Mouse (Mus musculus): ENCODE measurements around the gene Myb.
A peak's percentile ranks its signal among the peaks of the same experiment; 100 is the strongest.
"Not testable (repeated sequence)": the region's sequence is repeated elsewhere in the genome, so short reads cannot be mapped to it uniquely, and the experiment has no call there.

The Myb gene

DNA sequence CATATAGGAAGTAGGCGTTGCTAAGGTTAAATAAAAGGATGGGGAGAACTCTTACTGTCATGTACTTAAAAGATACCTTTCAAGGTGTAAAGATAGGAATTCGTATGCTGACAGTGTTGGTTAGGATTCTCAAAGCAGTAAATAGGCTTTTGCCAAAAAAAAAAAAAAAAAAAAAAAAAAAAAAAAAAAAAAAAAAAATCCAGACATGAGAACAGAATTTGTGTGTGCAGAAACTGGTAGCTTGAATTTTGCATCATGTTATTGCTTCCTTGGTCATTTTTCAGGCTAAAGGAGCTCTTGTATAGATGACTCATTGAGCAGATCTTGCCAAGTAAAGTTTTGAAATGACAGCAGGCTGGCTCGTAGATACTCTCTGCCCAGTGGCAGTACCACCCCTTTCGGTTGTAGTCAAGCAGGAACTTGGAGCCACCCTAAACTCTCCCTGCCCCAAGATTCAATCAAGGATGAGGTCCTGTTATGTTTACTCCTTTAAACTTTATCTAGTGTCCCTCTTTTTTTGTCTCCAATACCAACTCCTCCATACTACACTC is 11.9 kb upstream of the Myb start:
- DNase-seq (ENCODE audit: low spot score in 2 of 2), result no peak

DNA sequence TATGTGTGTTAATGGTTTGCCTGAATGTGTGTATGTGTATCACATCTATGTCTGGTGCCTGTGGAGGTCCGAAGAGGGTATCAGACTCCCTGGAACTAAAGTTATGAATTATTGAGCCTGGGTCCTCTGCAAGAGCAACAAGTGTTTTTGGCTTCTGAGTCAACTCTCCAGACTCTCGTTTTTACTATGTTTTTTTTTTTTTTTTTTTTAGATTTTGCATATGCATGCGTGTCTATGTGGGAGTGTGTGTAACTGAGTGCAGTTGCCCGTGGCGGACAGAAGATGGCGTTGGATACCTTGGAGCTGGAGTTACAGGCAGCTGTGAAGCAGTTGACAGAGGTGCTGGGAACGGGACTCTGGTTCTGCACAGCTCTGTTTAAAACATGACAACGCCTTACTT is 7.7 kb upstream of the Myb start:
- no peak for DNase-seq (ENCODE audit: low spot score in 2 of 2)

DNA sequence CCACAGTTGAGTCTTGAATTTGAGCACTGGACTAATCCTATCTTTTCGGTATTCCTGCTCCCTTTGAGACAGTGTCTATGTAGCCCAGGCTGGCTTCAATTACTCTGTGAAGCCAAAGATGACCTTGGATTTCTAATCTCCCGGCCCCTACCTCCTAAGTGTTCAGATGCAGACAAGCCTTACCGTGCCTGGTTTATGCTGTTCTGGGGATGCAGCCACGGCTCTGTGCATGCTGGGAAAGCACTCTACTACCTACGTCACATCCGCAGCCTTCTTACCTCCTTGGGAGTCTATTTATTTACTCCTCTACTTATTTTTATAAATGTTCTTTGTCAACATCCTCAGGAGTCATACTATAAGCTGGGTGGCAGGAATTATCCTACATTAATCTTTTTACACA is 7.1 kb upstream of the Myb start:
- DNase-seq (ENCODE audit: low spot score in 2 of 2), result no peak

DNA sequence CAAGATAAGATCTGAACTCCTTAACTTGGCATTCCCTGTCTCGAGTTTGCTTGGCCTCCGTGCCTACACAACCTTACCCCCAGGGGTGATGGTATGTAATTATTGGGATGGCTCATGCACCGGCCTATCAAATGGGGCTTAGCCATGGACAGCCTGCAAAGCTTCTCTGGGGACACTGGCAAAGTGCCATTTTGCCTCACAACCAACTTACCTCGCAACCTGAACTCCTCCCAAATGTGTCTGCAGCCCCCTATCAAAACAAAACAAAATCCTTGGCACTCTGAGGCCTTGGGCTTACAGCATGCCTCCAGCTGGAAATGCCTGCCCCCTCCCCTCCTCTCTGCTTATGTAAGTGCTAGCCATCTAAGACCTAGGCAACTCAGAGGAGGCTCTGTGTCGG is 6.4 kb upstream of the Myb start:
- DNase-seq (ENCODE audit: low spot score in 2 of 2), result no peak

DNA sequence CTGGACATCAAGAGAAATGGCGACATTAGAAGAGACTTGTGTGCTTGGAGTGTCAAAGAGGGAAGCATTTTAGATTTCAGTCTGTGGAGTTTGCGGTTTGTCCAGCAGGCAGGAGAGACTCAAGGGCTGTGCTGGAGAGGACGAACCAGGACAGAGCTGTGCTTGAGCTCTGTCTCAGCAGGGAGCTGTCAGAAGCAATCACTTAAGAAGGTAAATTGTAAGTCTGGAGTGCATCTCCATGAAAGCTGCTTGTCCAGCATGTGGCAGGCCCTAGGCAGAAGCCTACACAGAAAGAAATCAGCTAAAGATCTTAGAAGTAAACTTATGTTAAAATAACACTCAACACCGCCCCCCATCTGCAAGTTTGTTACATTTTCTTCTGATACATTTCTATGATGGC is 4.6 kb upstream of the Myb start:
- no peak for DNase-seq (ENCODE audit: low spot score in 2 of 2)

DNA sequence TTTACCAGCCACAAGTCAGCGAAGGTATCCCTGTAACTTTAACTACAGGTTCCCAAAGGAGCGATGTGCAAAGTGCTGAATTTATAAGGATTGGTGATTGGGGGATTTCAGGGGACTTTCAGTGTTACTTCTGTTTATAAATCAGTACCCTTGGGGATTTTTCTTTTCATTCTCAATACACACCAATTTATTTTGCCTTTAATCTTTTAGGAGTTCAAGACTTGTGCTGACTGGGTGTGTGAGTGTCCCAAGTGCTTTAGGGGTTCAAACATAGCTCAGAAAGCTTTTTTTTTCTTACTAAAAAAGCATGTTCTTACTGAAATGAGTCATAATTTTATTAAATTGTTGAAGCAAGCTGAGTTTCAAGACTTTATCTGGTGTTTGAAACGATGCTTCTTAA is 1.3 kb upstream of the Myb start:
- no peak for DNase-seq (ENCODE audit: low spot score in 2 of 2)

DNA sequence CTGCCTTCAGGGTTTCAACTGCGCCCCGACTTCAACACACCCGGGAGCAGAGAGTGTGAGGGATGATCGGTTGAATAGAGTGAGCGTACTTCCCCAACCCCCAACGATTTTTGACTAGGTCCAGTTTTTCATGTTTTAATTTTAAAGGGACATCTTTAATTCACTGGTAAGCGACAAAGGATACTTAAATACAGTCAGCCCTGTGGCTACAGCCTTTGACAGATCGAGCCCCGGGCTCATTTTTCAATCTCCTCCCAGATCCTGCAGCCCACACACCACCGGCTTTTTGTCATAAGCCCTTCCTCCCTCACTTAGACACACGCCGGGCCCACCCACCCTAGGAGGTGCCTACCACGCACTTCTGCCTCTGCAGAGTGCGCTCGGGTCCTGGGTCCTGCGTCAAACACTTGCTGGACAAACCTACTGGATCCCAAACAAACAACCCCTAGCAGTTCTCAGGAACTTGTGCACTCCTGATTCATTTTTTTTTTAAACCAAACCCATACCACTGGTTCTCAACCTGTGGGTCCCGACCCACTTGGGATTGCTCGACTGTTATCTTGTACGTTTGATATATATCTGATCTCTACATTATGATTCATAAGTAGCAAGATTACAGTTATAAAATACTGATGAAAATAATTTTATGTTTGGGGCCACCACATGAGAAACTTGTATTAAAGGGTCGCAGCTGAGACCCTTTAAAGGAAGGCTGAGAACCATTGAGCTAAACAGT is 743 bp upstream of the Myb start:
- peak in 1 of 2 experiments; percentile 4 for DNase-seq (ENCODE audit: low spot score in 2 of 2)

DNA sequence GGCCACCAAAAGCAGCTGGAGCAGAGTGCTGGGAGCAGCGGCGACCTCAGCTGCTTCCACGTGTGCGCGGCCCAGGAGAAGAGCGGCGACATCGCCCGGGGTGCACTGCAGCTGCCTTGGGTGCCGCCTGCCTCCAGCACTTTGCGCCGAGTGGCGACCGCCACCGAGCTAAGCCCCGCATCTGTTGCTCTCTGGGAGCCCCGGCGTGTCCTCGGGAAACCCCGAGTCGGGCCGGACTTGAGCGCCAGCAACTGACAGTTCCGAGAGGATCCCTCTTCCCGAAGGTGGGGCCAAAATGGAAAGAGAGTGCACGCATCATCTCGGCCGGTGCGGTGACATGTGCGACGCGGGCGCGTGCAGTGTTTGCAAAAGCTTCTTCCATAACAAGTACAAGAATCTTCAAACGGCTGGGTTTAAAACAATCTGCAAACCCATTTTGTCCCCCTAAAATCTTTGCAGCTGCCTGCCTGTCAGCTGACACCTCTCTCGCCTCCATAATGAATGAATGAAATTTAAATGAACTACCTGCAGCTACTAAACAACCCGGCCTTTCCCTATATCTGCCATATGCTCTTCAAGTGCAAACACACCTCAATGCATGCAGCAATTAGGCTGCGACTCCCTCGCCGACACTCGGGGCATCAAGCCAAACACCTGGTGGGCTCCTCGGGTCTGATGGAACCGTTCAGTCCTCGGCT is 938 bp downstream of the Myb start:
- peak in 1 of 2 experiments; percentile 39 for DNase-seq (ENCODE audit: low spot score in 2 of 2)

DNA sequence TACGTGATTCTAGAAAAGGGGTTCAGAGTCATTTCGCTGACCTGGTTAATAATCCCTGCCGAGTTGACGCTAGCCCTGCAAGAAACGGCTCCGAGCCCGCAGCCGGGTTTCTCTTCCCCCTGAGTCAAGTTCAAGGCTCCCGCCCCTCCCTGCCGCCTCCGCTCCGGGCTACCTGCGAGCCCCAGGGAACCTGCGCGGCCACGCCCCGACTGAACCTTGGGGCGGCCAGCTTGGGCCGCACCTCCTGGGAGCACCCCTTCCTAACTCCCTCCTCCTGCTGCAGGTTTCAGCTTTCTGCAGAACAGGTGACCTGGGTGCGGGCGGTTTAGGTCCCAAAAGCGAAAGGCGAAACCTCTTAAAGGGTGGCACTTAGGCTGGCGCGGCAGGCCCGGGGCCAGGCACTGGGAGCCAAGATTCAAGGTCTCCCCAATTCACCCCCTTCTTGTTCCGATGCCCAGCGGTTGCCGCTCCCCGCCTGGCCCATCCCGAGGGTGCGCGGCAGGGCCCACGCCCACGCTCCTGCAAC is 1.8 kb downstream of the Myb start:
- DNase-seq (ENCODE audit: low spot score in 2 of 2), result peak in 1 of 2 experiments; percentile 4

DNA sequence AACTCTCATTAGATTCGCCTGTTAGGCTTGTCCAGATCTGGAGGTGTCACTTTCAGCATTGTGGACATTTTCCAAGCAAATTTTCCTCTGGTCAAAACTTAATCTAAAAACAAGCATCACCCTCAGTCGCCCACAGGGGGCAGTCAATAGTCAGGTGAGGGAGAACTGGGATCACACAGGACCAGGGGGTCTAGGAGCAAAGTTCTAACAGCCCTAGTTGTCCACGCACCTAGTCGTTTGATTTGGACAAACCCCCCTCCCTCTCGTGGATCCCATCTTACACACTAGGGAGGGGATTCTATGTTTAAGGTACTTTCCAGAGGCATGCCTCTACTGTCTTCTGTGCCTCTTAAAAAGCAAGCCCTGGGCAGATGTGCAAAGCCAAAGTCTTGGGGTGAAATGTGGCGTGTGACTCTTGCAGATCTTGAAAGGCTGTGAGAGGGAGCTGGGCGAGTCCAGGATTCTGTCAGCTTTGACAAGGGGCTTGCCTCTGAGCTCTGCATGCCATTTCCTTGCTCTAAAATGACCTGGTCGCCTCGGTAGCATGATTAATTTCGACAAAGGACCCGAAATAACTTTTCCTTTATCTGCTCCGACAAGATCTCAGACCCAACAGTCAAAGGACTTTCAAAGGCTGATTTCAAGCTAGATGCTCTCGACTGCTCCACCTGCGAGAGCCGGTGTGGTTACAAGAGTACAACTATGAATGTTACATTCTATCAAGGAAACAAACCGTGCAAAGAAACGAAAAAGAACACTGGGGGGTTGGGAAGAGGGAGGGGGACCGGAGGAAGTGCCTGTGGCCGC is 2.5 kb downstream of the Myb start:
- peak in 1 of 2 experiments; percentile 47 for DNase-seq (ENCODE audit: low spot score in 2 of 2)

DNA sequence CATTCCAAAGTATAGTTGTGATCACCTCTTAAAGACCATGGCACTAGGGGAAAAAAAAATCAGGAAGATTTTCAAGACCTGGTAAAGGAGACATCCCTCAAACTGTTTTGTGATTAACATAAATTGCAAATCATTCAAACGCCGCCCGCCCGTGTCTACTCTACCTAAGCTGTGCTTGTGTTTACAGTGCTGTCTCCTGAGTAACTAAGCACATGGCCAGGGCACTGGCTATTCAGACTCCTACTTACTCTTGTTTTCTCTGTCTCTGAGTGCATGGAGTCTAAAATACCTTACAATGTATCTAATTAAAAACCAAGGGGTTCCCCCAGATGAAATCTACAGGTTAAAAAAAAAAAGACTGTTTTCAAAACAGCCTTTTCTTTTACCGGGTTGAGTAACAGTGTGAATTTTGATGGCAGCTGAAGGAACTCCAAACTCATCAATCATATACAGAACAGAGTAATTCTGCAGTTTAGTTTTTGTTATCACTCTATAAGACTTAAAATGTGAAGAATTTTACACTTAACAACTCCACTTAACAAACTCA is 3.8 kb downstream of the Myb start:
- no peak for DNase-seq (ENCODE audit: low spot score in 2 of 2)

DNA sequence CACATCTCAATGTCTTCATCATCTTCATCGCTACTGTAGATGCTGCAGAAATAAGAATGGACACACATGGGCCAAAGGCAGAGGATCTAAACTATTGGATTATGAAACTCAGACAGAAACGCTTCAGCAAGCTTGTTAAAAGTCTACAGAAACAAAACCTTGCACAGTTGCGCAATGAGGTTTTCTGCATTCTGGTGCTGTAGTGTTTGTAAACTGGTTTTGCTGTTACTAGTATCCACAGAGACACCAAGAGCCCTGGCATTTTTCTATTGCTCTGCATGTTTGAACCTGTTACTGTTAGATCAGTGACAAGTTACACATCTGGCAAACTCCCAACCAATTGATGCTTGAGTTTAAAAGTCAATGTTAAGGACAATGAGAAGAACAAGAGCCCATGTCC is 4.4 kb downstream of the Myb start:
- DNase-seq (ENCODE audit: low spot score in 2 of 2), result no peak

DNA sequence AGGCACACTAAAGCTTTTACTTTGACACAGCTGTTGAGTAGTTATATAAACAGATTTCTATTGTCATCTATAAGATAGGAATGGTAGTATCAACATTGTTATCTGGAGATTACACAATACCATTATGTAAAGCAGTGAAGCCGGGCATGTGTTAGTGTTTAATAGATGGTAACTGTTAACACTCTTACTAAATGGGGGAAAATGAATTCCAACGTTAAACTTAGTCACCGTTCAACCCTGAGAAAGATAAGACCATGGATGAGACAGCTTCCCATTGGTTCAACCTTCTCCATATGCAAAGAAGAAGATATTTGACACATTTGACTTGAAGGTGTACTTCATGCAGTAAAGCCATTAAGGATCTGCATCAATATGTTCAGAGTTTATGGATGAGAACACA is 5.9 kb downstream of the Myb start:
- no peak for DNase-seq (ENCODE audit: low spot score in 2 of 2)

DNA sequence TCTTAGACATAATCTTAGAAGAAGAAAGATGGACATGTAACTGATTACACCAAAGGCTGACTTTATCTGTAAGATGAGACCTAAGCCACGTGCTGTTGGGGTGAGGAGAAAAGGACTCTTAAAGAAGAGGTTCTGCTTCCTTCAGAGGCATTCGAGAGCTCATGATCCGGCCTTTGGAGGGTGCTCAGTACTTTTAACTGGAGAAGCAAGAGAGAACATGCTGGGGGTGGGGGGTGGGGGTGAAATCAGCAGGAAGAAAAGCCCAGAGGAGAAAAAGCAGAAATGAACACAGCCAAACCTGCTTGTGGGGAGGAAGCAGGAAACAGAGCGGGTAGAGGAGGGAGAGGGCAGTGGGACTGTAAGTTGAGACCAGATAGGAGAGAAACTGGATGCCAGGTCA is 7.4 kb downstream of the Myb start:
- no peak for DNase-seq (ENCODE audit: low spot score in 2 of 2)

DNA sequence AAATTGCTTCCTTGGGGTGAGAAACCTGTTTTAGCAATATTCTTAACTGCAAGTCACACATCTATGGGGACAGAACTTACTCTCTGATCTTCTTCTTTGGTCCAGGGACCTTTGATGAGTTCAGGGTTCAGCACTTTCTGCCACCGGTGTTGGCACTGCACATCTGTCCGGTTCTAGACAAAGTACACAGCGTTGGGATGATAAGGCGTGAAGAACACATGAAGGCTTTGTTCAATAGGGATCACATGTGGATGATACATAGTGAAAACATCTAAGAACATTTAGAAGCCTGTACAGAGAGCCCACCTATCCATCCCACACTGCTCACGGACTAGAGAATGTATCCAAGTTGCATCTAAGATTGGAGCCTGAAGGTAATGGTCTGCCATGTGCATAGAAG is 8.0 kb downstream of the Myb start:
- no peak for DNase-seq (ENCODE audit: low spot score in 2 of 2)

DNA sequence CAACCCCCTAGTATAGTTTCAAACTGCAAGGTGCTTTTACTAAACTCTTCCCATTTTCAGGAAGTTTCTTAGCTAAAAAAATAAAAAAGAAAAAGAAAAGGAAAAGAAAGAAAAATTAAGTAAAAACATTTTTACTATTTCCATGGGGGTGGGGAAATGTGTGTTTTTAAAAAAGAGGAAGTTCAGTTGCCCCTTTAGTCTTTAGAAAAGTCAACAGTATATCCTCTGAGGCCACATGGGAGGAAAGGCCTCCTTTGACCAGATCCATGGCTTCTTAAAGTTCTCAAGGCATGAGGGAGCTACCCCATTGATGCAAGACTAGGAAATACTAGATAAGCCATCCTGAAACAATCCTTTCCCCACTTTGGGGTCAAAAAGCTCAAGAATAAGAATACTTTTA is 9.5 kb downstream of the Myb start:
- no peak for DNase-seq (ENCODE audit: low spot score in 2 of 2)

DNA sequence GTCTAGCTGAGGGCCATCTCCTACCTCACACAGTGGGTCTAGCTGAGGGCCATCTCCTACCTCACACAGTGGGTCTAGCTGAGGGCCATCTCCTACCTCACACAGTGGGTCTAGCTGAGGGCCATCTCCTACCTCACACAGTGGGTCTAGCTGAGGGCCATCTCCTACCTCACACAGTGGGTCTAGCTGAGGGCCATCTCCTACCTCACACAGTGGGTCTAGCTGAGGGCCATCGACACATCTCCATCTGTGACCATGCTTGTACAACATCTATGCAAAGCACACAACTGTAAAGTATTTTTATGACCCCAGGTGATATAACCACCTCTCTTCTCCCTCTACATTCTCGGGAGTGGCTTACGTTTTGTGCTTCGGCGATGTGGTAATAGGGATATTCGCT is 10.8 kb downstream of the Myb start:
- not testable (repeated sequence) for DNase-seq (ENCODE audit: low spot score in 2 of 2)

DNA sequence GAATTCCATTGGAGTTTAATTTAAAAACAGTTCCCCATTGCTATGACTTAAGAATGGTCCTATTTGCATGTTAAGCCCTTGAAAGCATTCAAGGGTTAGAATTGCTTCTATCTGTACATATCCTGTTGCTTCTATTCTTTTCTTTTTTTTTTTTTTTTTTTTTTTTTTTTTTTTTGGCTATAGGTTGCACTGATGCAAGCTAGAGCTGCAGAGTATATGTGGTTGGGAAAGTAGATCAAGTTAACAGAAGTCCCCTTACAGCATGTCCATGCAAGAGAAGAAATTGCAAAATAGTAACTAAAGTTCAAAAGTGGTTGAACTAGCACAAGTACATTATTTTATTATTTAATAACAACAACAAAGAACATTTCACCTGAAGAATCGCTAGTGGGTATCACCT is 14.1 kb downstream of the Myb start:
- DNase-seq (ENCODE audit: low spot score in 2 of 2), result no peak

DNA sequence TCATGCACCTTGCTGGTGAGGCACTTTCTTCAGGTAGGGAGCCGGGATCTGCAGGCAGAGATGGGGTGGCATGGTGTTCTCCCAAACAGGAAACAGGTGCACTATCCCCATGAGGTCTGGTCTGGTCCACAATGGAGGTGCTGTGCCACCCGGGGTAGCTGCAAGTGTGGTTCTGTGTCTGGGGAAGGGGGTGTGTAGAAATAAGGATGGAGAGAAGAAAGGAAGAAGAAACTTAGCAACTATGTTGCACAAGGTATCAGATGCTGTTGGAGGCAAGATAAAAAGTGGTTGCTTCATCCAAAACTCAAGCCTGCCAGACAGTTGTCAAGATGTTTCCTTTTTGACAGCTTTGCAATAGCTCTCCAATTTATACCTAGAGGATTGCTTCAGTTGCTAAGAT is 14.5 kb downstream of the Myb start:
- no peak for DNase-seq (ENCODE audit: low spot score in 2 of 2)

DNA sequence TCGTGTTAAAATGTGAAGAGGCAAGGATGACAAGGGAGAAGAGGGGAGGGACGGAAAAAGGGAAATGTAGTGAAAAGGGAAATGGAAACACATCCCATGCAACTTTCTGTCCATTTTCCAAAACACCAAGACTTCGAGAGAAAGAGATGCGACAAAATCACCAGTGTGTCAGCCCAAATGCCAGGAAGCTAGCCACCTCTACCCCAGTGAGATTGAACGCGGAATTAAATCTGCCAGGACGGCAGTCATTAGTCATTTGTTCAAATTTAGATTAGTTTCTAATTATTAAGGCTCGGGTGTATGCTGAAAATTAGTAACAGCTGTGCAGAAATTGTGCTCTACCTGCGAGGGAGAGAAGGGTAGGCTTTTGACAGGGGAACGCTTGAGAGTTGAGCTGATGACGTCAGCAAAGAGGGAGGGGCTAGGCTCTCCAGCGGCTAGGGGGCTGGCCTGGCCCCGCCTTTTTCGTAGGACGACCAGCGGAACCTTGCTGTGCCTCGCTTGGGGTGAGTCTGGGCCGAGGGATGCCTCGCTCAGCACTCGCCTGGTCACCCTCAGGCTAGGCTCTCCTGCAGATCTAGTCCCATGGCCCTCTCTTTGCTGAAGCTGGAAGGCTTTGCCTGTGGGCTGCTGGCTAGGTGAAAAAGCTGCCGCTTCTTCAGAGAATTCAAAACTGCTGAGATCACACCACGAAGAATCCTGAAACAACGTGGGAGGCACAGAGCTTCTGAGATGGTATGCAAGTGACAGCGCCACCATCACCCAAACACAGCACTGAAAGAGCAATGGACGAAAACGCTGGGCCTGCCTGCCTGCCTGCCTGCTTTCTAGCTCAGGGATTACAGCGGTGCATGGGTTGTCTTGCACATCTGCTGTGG is 15.9 kb downstream of the Myb start:
- DNase-seq (ENCODE audit: low spot score in 2 of 2), result peak; percentile 42 to 58

DNA sequence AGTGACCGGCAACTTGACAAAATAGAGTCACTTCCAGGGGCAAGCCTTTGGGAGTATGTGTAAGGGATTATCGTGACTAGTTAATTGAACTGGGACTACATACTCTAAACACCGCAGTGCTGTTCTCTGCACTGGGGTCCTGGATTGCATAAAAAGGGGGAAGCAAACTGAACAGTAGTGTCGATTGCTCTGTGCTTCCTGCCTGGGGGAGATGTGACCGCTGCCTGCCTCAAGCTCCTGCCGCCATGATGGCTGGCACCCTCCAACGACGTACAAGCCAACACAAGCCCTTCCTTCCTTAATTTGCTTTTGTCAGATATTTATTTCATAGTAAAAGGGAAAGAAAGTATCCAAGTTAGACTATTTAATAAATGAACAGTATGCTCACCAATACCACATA is 25.5 kb downstream of the Myb start:
- DNase-seq (ENCODE audit: low spot score in 2 of 2), result no peak
